Mouse (Mus musculus) cortical plate, adult 2 months (tissue): ENCODE results near the gene Lypla2.

Source experiments
- CTCF ChIP-seq: fragments of 200-500 bp; IDR thresholded peaks from 2 replicates; pipeline ENCODE4 v1.5.1; 2011; ENCODE audit warnings: mild to moderate bottlenecking, control low read depth, low read length; ENCODE audit not compliant: insufficient read depth; ENCODE audit errors: extremely low read depth
- POLR2A ChIP-seq: fragments of 200-500 bp; IDR thresholded peaks from 2 replicates; pipeline ENCODE4 v1.6.1; 2011; ENCODE audit warnings: mild to moderate bottlenecking, low read length, control low read depth; ENCODE audit not compliant: insufficient read depth; ENCODE audit errors: extremely low read depth

GRCm38 (mm10) chr4:135929405-135929804 lies 43.0 kb downstream of the Lypla2 start:
- TF ChIP-seq CTCF: no peak
- TF ChIP-seq POLR2A: no peak
